Mouse (Mus musculus): ENCODE data around the gene Stac2. TPM values are rescaled to one million over a fixed set of nuclear protein-coding genes. Genes with fewer than 3 reads are reported as not detected.
A peak's percentile ranks its signal among the peaks of the same experiment; 100 is the strongest.

Gene Stac2
- polyA plus RNA-seq, 1 experiment = 34.6 TPM

DNA sequence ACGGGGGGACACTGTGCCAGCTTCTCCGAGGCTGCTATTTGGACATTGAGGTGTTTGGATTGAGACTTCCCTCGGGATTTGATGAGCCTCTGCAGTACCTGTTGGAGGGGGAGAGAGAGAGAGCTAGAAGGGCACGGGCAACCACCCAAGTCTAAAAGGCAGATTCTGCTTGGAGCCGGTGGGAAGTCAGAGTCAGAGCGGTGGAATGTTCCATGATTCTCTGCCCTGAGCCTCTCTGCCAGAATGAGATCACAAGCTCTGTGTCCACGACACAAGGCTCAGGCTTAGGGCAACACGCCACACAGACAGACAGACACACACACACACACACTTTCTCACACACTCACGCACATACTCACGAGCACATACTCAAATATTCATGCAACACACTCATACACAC lies 47.6 kb downstream of the Stac2 start:
- H3K36me3 ChIP-seq (ENCODE audit: control insufficient read depth, insufficient read depth) = peaks cover 3% of the 10 kb centered on the region
- TF ChIP-seq MYOD1 (IDR thresholded peaks at IDR 0.05; ENCODE audit: control insufficient read depth, insufficient read length, low read depth) (no peak), CEBPB (IDR thresholded peaks at IDR 0.05; ENCODE audit: low read depth) (no peak), CTCF (IDR thresholded peaks at IDR 0.05; ENCODE audit: control insufficient read depth, insufficient read depth, insufficient read length) (no peak), MYOG (IDR thresholded peaks at IDR 0.05; ENCODE audit: control insufficient read depth, extremely low read depth, insufficient read length) (no peak), USF1 (IDR thresholded peaks at IDR 0.05; ENCODE audit: low read depth) (no peak)
- H3K79me2 ChIP-seq (ENCODE audit: control insufficient read depth, insufficient read depth) = no peaks in the 10 kb centered on the region
- H3K79me3 ChIP-seq (ENCODE audit: low read depth) = no peaks in the 10 kb centered on the region
- no peaks in the 10 kb centered on the region for H3K27me3 ChIP-seq (ENCODE audit: control insufficient read depth, insufficient read depth, insufficient read length)
- H3K4me3 ChIP-seq (ENCODE audit: insufficient read depth, poor library complexity, severe bottlenecking) = no peak overlapping the region
- no peak overlapping the region for H3ac ChIP-seq (ENCODE audit: control insufficient read depth, insufficient read length, low read depth)

GRCm38 (mm10) chr11:98005076-98005475 lies 48.2 kb downstream of the Stac2 start:
- H3K27me3 ChIP-seq (ENCODE audit: control insufficient read depth, insufficient read depth, insufficient read length) = no peaks in the 10 kb centered on the region
- no peak overlapping the region for H3ac ChIP-seq (ENCODE audit: control insufficient read depth, insufficient read length, low read depth)
- no peaks in the 10 kb centered on the region for H3K79me3 ChIP-seq (ENCODE audit: low read depth)
- H3K79me2 ChIP-seq (ENCODE audit: control insufficient read depth, insufficient read depth) = no peaks in the 10 kb centered on the region
- no peak for TF ChIP-seq MYOG (IDR thresholded peaks at IDR 0.05; ENCODE audit: control insufficient read depth, extremely low read depth, insufficient read length)
- TF ChIP-seq MYOD1 (IDR thresholded peaks at IDR 0.05; ENCODE audit: control insufficient read depth, insufficient read length, low read depth) = no peak
- H3K4me3 ChIP-seq (ENCODE audit: insufficient read depth, poor library complexity, severe bottlenecking) = no peak overlapping the region
- H3K36me3 ChIP-seq (ENCODE audit: control insufficient read depth, insufficient read depth) = peaks cover 3% of the 10 kb centered on the region

DNA sequence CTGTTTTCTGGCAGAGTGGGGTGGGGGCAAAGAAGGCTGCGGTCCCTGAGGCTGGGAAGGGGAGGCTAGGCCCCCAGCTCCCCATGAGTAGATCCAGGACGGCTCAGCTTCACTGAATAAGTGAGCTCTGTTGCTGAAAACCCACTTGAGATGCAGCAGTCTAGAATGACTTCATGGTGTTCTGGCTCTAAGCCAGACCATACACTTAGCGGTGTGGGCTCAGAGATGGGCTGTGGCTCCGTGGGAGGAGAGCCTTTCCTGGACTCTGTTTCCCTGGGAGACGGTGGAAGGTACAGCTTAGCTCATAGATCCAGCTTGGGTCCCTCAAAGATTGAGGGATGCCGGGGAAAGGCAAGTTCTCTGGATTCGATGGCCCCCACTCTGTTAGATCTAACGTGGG lies 49.1 kb downstream of the Stac2 start:
- TF ChIP-seq MAX (IDR thresholded peaks at IDR 0.05) (no peak), USF1 (IDR thresholded peaks at IDR 0.05; ENCODE audit: low read depth) (no peak), CEBPB (IDR thresholded peaks at IDR 0.05; ENCODE audit: low read depth) (no peak), MYOD1 (IDR thresholded peaks at IDR 0.05; ENCODE audit: control insufficient read depth, insufficient read length, low read depth) (no peak), FOSL1 (IDR thresholded peaks at IDR 0.05; ENCODE audit: insufficient read depth, low read length, poor library complexity, severe bottlenecking) (no peak), MYOG (IDR thresholded peaks at IDR 0.05; ENCODE audit: control insufficient read depth, extremely low read depth, insufficient read length) (no peak), CTCF (IDR thresholded peaks at IDR 0.05; ENCODE audit: control insufficient read depth, insufficient read depth, insufficient read length) (no peak)
- H3K79me3 ChIP-seq (ENCODE audit: low read depth) = no peaks in the 10 kb centered on the region
- H3ac ChIP-seq (ENCODE audit: control insufficient read depth, insufficient read length, low read depth) = no peak overlapping the region
- no peaks in the 10 kb centered on the region for H3K79me2 ChIP-seq (ENCODE audit: control insufficient read depth, insufficient read depth)
- H3K36me3 ChIP-seq (ENCODE audit: control insufficient read depth, insufficient read depth) = peaks cover 3% of the 10 kb centered on the region
- H3K4me3 ChIP-seq (ENCODE audit: insufficient read depth, poor library complexity, severe bottlenecking) = no peak overlapping the region
- H3K27me3 ChIP-seq (ENCODE audit: control insufficient read depth, insufficient read depth, insufficient read length) = no peaks in the 10 kb centered on the region

DNA sequence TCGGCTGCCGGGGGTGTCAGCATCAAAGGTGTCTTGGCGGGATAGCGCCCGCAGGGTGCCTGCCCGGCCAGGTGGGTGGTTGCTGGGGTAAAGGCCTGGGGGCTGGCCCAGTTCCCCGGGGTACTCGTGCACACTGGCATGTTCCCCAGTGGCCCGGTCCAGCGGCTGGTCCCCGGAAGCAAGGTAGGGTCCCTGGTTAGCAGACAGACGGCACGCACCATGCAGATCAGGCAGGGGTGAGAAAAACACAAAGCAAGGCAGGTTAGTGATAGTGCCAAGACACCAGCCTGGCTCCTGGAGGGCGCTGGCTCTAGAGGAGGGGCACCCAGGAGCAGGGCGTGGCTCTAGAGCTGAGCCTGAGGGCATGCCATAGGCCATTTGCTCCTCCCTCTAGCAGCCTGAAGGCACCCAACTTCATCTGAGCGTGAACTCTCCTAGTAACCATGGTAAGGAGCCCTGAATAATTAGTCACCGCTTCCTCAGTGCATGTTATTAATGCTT lies 50.0 kb downstream of the Stac2 start:
- Histone ChIP-seq H3ac (ENCODE audit: control insufficient read depth, insufficient read length, low read depth) (no peak overlapping the region), H3K36me3 (ENCODE audit: control insufficient read depth, insufficient read depth) (peaks cover 3% of the 10 kb centered on the region), H3K79me2 (ENCODE audit: control insufficient read depth, insufficient read depth) (no peaks in the 10 kb centered on the region), H3K27me3 (ENCODE audit: control insufficient read depth, insufficient read depth, insufficient read length) (no peaks in the 10 kb centered on the region), H3K79me3 (ENCODE audit: low read depth) (no peaks in the 10 kb centered on the region), H3K4me3 (ENCODE audit: insufficient read depth, poor library complexity, severe bottlenecking) (no peak overlapping the region)
- TF ChIP-seq MYOD1 (IDR thresholded peaks at IDR 0.05; ENCODE audit: control insufficient read depth, insufficient read length, low read depth) = no peak
- no peak for TF ChIP-seq MAX (IDR thresholded peaks at IDR 0.05)
- TF ChIP-seq CEBPB (IDR thresholded peaks at IDR 0.05; ENCODE audit: low read depth) = no peak
- TF ChIP-seq USF1 (IDR thresholded peaks at IDR 0.05; ENCODE audit: low read depth) = no peak
- no peak for TF ChIP-seq FOSL1 (IDR thresholded peaks at IDR 0.05; ENCODE audit: insufficient read depth, low read length, poor library complexity, severe bottlenecking)
- TF ChIP-seq CTCF (IDR thresholded peaks at IDR 0.05; ENCODE audit: control insufficient read depth, insufficient read depth, insufficient read length) = no peak
- TF ChIP-seq MYOG (IDR thresholded peaks at IDR 0.05; ENCODE audit: control insufficient read depth, extremely low read depth, insufficient read length) = no peak

DNA sequence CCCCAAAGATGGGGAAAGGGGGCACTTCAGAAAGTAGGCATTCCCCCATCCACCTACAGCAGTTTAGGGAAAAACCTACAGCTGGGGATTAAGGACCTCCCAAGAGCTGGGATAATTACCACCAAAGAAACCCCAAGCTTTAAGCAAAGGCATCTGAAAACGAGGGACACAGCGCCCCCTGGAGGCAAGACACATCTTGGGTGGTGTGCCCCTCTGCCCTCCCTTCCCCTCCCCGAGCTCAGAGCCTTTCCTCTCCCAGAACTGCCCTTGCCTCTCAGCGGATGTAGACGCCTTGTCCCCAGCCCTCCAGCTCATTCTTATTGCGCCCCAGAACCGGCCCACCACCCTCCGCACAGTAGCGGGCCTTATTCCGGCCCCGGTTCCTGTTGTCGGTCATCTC lies 50.6 kb downstream of the Stac2 start:
- H3K36me3 ChIP-seq (ENCODE audit: control insufficient read depth, insufficient read depth) = peaks cover under 1% of the 10 kb centered on the region
- H3K27me3 ChIP-seq (ENCODE audit: control insufficient read depth, insufficient read depth, insufficient read length) = no peaks in the 10 kb centered on the region
- no peaks in the 10 kb centered on the region for H3K79me3 ChIP-seq (ENCODE audit: low read depth)
- H3ac ChIP-seq (ENCODE audit: control insufficient read depth, insufficient read length, low read depth) = no peak overlapping the region
- peak; percentile 65 for TF ChIP-seq CTCF (IDR thresholded peaks at IDR 0.05; ENCODE audit: control insufficient read depth, insufficient read depth, insufficient read length)
- TF ChIP-seq FOSL1 (IDR thresholded peaks at IDR 0.05; ENCODE audit: insufficient read depth, low read length, poor library complexity, severe bottlenecking) = no peak
- no peak for TF ChIP-seq MAX (IDR thresholded peaks at IDR 0.05)
- H3K79me2 ChIP-seq (ENCODE audit: control insufficient read depth, insufficient read depth) = no peaks in the 10 kb centered on the region
- H3K4me3 ChIP-seq (ENCODE audit: insufficient read depth, poor library complexity, severe bottlenecking) = no peak overlapping the region

- no peaks in the 10 kb centered on the region for H3K79me3 ChIP-seq (ENCODE audit: low read depth)
- H3K79me2 ChIP-seq (ENCODE audit: control insufficient read depth, insufficient read depth) = no peaks in the 10 kb centered on the region
- no peaks in the 10 kb centered on the region for H3K27me3 ChIP-seq (ENCODE audit: control insufficient read depth, insufficient read depth, insufficient read length)
- H3K4me3 ChIP-seq (ENCODE audit: insufficient read depth, poor library complexity, severe bottlenecking) = no peak overlapping the region
- TF ChIP-seq USF1 (IDR thresholded peaks at IDR 0.05; ENCODE audit: low read depth) (no peak), MAX (IDR thresholded peaks at IDR 0.05) (no peak), CEBPB (IDR thresholded peaks at IDR 0.05; ENCODE audit: low read depth) (no peak), MYOG (IDR thresholded peaks at IDR 0.05; ENCODE audit: control insufficient read depth, extremely low read depth, insufficient read length) (no peak), CTCF (IDR thresholded peaks at IDR 0.05; ENCODE audit: control insufficient read depth, insufficient read depth, insufficient read length) (no peak), MYOD1 (IDR thresholded peaks at IDR 0.05; ENCODE audit: control insufficient read depth, insufficient read length, low read depth) (no peak), FOSL1 (IDR thresholded peaks at IDR 0.05; ENCODE audit: insufficient read depth, low read length, poor library complexity, severe bottlenecking) (no peak)
- H3ac ChIP-seq (ENCODE audit: control insufficient read depth, insufficient read length, low read depth) = no peak overlapping the region
- no peaks in the 10 kb centered on the region for H3K36me3 ChIP-seq (ENCODE audit: control insufficient read depth, insufficient read depth)
Measured at GRCm38 (mm10) chr11:98001986-98002385, 51.3 kb downstream of the Stac2 start.
